Mouse (Mus musculus): ENCODE measurements around the gene Bco2.

DNA sequence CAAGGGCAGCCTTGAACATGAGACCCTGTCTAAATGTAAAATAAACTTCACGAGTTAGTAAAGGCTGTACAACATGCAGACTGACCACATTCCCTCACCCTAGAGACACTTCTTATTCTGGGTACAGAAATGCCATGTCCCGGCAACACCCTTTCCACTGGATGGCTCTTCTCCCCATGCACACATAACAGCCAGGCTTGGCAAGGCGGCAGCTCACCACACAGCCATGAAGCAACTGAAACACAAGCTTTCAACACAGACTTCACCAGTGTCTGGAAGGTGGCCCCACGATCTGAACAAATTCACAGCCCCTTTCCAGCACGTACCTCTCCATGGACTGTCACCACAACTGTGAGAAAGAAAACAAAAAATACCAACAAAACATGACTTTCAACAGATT is 30.0 kb downstream of the Bco2 start:
- TF ChIP-seq CTCF (IDR thresholded peaks at IDR 0.05; ENCODE audit: borderline replicate concordance, control insufficient read depth, extremely low read depth, insufficient read depth, low read length, poor library complexity) (no peak), POLR2A (IDR thresholded peaks at IDR 0.05; ENCODE audit: control insufficient read depth, extremely low read depth, insufficient read depth, low read length, poor library complexity) (no peak)
